Mouse (Mus musculus): ENCODE data around the gene Htra2. TPM values are rescaled to one million over a fixed set of nuclear protein-coding genes. Genes with fewer than 3 reads are reported as not detected.

The Htra2 gene
- polyA plus RNA-seq, 1 experiment from 2014 or later = 28.7 TPM

DNA sequence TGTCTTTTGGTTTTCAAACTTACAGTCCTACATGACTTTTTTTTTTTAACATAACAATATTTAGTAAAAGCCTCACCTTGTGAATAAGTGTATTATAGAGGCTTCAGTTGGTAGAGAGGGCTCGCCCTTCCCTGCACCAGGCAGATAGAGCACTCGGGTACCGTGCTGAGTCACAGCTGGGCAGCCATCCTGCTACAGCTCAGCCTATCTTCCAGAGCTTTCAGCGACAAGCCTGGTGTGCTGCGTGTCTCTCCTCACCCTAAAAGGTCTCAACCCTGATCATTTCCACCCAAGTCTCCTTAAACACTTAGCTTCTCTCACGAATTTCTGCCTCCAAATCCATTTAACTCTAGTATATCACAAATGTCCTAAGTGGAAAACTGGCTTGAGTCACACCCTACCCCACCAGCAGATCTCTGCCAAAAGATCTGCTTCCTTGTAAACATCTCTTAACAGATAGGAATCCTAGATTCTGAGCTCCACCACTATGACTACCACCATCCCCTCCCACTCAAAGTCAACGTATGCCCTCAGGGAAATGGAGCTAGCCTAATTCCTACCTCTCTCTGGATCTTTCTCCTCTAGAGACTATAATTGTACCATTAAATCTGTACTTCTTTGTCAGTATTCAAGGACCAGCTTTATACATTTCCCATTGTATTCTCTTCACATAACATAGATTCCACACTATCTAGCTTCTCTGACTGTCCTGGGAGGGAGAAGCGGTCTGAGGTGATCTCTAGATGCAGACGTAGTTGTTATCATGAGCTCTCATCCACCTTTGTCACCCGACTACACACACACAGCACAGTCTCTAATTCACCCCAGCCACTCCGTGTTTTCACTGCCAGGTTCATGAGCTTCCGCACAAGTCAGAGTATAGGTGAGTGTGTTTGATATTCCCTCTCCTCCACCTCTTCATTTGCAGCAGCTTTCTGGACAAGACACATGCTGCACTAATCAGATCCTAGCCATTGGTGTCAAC, 40.3 kb downstream of the Htra2 start:
- no peak for ATAC-seq (ENCODE audit: insufficient number of reproducible peaks, low FRiP score, low TSS enrichment, low read depth)
- Histone ChIP-seq H3K9ac (ENCODE audit: low read length) (no peak overlapping the region), H3K36me3 (ENCODE audit: control insufficient read depth, insufficient read depth, low read length) (no peaks in the 10 kb centered on the region), H3K27ac (replicated peaks; ENCODE audit: low read depth, low read length) (no peak overlapping the region), H3K4me2 (ENCODE audit: low read depth, severe bottlenecking) (no peak overlapping the region), H3K27me3 (ENCODE audit: control insufficient read depth, insufficient read depth, low read length) (no peaks in the 10 kb centered on the region), H3K4me1 (ENCODE audit: control insufficient read depth, insufficient read depth, low read length) (no peaks in the 10 kb centered on the region), H3K4me3 (ENCODE audit: low read depth, low read length) (no peak overlapping the region), H3K9me3 (ENCODE audit: control insufficient read depth, low read length) (no peaks in the 10 kb centered on the region)
- no peak for DNase-seq (ENCODE audit: low spot score)
- WGBS = 74% methylated on average over 12 of the region's 12 CpGs

DNA sequence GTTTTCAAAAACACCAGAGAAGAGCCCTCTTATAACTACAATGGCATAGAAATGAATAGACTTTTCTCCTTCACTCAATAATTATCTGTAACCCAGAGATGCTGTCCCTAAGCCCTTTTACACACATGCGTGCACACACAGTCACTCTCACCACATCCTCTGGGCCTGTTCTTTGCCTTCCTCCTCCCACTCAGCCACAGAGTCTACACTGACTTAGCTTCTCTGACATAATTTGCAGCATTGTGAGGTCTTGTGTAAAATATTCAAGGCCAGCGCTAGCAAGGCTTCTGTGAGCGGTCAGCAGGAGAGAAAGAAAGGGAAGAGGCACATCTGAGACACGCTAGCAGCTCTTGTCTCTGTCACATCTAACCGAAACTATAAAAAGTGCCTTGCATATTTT, 41.6 kb downstream of the Htra2 start:
- H3K27ac ChIP-seq (replicated peaks; ENCODE audit: low read depth, low read length) = no peak overlapping the region
- no peak overlapping the region for H3K4me2 ChIP-seq (ENCODE audit: low read depth, severe bottlenecking)
- H3K9ac ChIP-seq (ENCODE audit: low read length) = no peak overlapping the region
- no peaks in the 10 kb centered on the region for H3K9me3 ChIP-seq (ENCODE audit: control insufficient read depth, low read length)
- no peak overlapping the region for H3K4me3 ChIP-seq (ENCODE audit: low read depth, low read length)
- H3K27me3 ChIP-seq (ENCODE audit: control insufficient read depth, insufficient read depth, low read length) = no peaks in the 10 kb centered on the region
- H3K4me1 ChIP-seq (ENCODE audit: control insufficient read depth, insufficient read depth, low read length) = no peaks in the 10 kb centered on the region
- WGBS = 86% methylated on average over 5 of the region's 5 CpGs
- no peaks in the 10 kb centered on the region for H3K36me3 ChIP-seq (ENCODE audit: control insufficient read depth, insufficient read depth, low read length)
- DNase-seq (ENCODE audit: low spot score) = no peak
- no peak for ATAC-seq (ENCODE audit: insufficient number of reproducible peaks, low FRiP score, low TSS enrichment, low read depth)

DNA sequence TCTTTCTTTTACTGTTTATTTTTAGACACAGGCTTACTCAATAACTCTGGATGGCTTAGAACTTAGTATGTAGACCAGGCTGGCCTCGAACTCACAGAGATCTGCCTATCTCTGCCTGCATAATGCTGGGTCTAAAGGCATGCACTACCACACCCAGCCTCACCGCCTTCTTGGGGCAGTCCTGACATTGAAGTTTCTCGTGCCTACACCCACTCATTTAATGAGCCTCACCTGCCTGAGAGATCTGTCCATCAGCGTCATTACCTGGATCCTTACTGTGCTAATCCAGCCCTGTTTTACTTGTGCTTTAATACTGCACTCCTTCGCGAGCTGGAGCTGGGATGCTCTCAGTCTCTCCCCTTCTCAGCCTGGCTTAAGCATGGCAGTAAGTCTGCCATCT, 43.3 kb downstream of the Htra2 start:
- Histone ChIP-seq H3K4me3 (ENCODE audit: low read depth, low read length) (no peak overlapping the region), H3K36me3 (ENCODE audit: control insufficient read depth, insufficient read depth, low read length) (no peaks in the 10 kb centered on the region), H3K4me1 (ENCODE audit: control insufficient read depth, insufficient read depth, low read length) (no peaks in the 10 kb centered on the region), H3K9ac (ENCODE audit: low read length) (no peak overlapping the region), H3K4me2 (ENCODE audit: low read depth, severe bottlenecking) (no peak overlapping the region), H3K9me3 (ENCODE audit: control insufficient read depth, low read length) (no peaks in the 10 kb centered on the region), H3K27me3 (ENCODE audit: control insufficient read depth, insufficient read depth, low read length) (no peaks in the 10 kb centered on the region), H3K27ac (replicated peaks; ENCODE audit: low read depth, low read length) (no peak overlapping the region)
- DNase-seq (ENCODE audit: low spot score) (no peak), ATAC-seq (ENCODE audit: insufficient number of reproducible peaks, low FRiP score, low TSS enrichment, low read depth) (no peak)
- 80% methylated on average over 6 of the region's 6 CpGs for WGBS

DNA sequence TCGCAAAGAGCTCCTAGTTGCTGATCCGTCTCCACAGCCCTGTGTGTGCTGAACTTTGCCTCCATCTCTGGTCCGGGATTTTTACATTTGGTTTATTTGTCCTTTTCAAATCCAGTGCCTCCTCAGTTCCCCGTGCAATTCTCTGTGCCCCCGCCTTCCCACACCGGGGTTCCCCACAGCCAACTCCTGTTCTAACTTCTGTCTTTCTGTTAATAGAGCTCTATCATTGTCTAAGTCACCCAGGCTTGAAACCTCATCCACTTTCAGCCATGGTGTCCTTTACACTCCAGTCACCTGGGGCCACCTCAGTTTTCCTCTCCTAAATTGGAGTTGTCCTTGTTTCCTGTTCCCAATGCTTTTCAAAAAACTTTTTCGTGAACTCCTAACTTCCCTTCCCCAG, 43.8 kb downstream of the Htra2 start:
- Histone ChIP-seq H3K27me3 (ENCODE audit: control insufficient read depth, insufficient read depth, low read length) (no peaks in the 10 kb centered on the region), H3K4me3 (ENCODE audit: low read depth, low read length) (no peak overlapping the region), H3K27ac (replicated peaks; ENCODE audit: low read depth, low read length) (no peak overlapping the region), H3K9me3 (ENCODE audit: control insufficient read depth, low read length) (no peaks in the 10 kb centered on the region), H3K4me1 (ENCODE audit: control insufficient read depth, insufficient read depth, low read length) (no peaks in the 10 kb centered on the region), H3K4me2 (ENCODE audit: low read depth, severe bottlenecking) (no peak overlapping the region), H3K9ac (ENCODE audit: low read length) (no peak overlapping the region), H3K36me3 (ENCODE audit: control insufficient read depth, insufficient read depth, low read length) (no peaks in the 10 kb centered on the region)
- WGBS = 91% methylated on average over 7 of the region's 7 CpGs
- no peak for ATAC-seq (ENCODE audit: insufficient number of reproducible peaks, low FRiP score, low TSS enrichment, low read depth)
- no peak for DNase-seq (ENCODE audit: low spot score)

DNA sequence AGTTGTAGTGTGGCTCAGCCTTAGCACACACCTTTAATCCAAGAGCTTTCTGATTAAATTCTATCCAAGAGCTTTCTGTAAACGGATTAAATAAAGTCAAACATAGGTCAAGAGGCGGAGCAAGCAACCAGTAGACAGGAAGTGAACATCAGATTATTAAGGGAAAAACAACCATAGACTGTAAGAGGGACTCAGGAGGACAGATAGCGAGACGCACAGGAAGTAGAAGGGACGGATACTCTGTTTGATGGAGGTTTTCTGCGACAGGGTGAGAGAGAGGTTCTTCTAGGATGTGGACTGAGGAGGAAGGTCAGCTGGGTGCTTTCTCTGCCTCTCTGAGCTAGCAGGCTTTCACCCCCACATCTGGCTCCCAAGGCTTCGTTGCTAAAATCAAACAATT, 45.1 kb downstream of the Htra2 start:
- Histone ChIP-seq H3K9ac (ENCODE audit: low read length) (no peak overlapping the region), H3K27me3 (ENCODE audit: control insufficient read depth, insufficient read depth, low read length) (no peaks in the 10 kb centered on the region), H3K27ac (replicated peaks; ENCODE audit: low read depth, low read length) (no peak overlapping the region), H3K36me3 (ENCODE audit: control insufficient read depth, insufficient read depth, low read length) (no peaks in the 10 kb centered on the region), H3K9me3 (ENCODE audit: control insufficient read depth, low read length) (no peaks in the 10 kb centered on the region), H3K4me3 (ENCODE audit: low read depth, low read length) (no peak overlapping the region), H3K4me1 (ENCODE audit: control insufficient read depth, insufficient read depth, low read length) (no peaks in the 10 kb centered on the region), H3K4me2 (ENCODE audit: low read depth, severe bottlenecking) (no peak overlapping the region)
- ATAC-seq (ENCODE audit: insufficient number of reproducible peaks, low FRiP score, low TSS enrichment, low read depth) (no peak), DNase-seq (ENCODE audit: low spot score) (no peak)
- WGBS = 72% methylated on average over 7 of the region's 7 CpGs

DNA sequence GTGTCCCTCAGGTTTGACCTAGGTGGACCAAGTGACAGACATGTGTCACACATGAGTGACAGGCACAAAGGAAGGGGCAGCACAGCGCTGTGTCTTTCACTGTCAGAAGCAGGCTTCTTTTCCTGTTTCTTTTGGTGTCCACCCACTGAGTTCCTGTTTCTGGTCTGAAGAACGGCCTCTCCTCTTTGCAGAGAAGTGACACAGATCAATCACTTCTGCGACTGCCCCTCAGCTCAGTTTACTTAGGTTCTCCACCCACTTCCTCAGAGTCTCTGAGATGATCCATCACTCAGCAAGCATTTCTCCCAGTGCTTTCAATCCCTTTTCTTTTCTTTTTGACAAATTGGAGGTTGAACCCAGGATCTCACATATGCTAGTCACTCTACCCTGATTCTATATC, 46.4 kb downstream of the Htra2 start:
- H3K4me3 ChIP-seq (ENCODE audit: low read depth, low read length) = no peak overlapping the region
- 42% methylated on average over 3 of the region's 3 CpGs for WGBS
- DNase-seq (ENCODE audit: low spot score) (no peak), ATAC-seq (ENCODE audit: insufficient number of reproducible peaks, low FRiP score, low TSS enrichment, low read depth) (no peak)
- no peaks in the 10 kb centered on the region for H3K27me3 ChIP-seq (ENCODE audit: control insufficient read depth, insufficient read depth, low read length)
- H3K36me3 ChIP-seq (ENCODE audit: control insufficient read depth, insufficient read depth, low read length) = no peaks in the 10 kb centered on the region
- H3K9ac ChIP-seq (ENCODE audit: low read length) = no peak overlapping the region
- no peaks in the 10 kb centered on the region for H3K9me3 ChIP-seq (ENCODE audit: control insufficient read depth, low read length)
- no peaks in the 10 kb centered on the region for H3K4me1 ChIP-seq (ENCODE audit: control insufficient read depth, insufficient read depth, low read length)
- H3K27ac ChIP-seq (replicated peaks; ENCODE audit: low read depth, low read length) = no peak overlapping the region
- no peak overlapping the region for H3K4me2 ChIP-seq (ENCODE audit: low read depth, severe bottlenecking)

DNA sequence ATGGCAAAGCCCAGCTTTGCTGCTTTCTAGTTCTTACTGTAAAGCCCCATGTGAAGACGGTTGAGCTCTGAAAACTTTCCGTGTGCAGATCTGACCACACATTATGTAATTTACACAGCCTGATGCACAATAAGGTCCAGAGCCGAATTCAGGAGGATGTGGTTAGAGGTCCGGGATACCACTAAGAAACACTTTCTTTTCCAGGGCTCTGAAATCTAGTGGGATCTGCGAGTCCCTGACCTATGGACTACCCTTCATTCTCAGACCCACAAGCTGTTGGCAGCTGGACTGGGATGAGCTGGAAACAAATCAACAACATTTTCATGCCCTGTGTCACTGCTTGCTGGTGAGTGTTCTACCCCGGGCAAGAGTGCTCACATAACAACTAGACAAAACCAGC, 49.0 kb downstream of the Htra2 start:
- Histone ChIP-seq H3K9me3 (ENCODE audit: control insufficient read depth, low read length) (no peaks in the 10 kb centered on the region), H3K27ac (replicated peaks; ENCODE audit: low read depth, low read length) (no peak overlapping the region), H3K27me3 (ENCODE audit: control insufficient read depth, insufficient read depth, low read length) (no peaks in the 10 kb centered on the region), H3K36me3 (ENCODE audit: control insufficient read depth, insufficient read depth, low read length) (no peaks in the 10 kb centered on the region), H3K4me1 (ENCODE audit: control insufficient read depth, insufficient read depth, low read length) (no peaks in the 10 kb centered on the region), H3K4me3 (ENCODE audit: low read depth, low read length) (no peak overlapping the region), H3K4me2 (ENCODE audit: low read depth, severe bottlenecking) (no peak overlapping the region), H3K9ac (ENCODE audit: low read length) (no peak overlapping the region)
- WGBS = 88% methylated on average over 6 of the region's 6 CpGs
- DNase-seq (ENCODE audit: low spot score) (no peak), ATAC-seq (ENCODE audit: insufficient number of reproducible peaks, low FRiP score, low TSS enrichment, low read depth) (no peak)

DNA sequence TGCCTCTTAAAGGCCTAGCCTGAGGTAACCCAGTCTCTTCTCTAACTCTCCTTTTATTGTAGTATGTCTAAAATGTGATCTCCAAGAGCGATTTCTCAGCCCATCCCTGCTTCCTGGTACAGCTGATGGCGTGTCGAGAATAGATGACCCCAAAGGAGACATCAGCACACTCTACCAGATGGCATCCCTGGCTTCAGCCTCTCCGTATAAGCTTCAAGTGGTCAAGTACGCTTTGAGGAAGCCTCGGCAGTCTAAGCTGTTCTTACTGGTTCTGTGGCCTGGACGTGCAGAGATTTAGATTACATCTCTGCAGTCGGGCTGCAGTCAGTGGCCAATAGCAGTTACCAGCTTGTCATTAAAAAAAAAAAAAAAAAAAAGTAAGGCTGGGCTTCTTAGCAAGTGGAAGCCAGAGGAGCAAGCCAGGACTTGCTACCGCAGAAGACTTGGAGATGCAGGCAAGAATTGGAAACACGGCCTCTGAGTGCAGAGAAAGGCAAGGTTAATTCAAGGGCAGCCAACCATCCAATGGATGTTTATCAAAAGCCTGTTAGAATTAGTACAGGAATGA, 49.5 kb downstream of the Htra2 start:
- H3K27me3 ChIP-seq (ENCODE audit: control insufficient read depth, insufficient read depth, low read length) = no peaks in the 10 kb centered on the region
- no peak for ATAC-seq (ENCODE audit: insufficient number of reproducible peaks, low FRiP score, low TSS enrichment, low read depth)
- WGBS = 73% methylated on average over 10 of the region's 10 CpGs
- H3K4me1 ChIP-seq (ENCODE audit: control insufficient read depth, insufficient read depth, low read length) = no peaks in the 10 kb centered on the region
- H3K27ac ChIP-seq (replicated peaks; ENCODE audit: low read depth, low read length) = no peak overlapping the region
- H3K9me3 ChIP-seq (ENCODE audit: control insufficient read depth, low read length) = no peaks in the 10 kb centered on the region
- H3K4me3 ChIP-seq (ENCODE audit: low read depth, low read length) = no peak overlapping the region
- no peak for DNase-seq (ENCODE audit: low spot score)
- no peak overlapping the region for H3K4me2 ChIP-seq (ENCODE audit: low read depth, severe bottlenecking)
- H3K36me3 ChIP-seq (ENCODE audit: control insufficient read depth, insufficient read depth, low read length) = no peaks in the 10 kb centered on the region
- H3K9ac ChIP-seq (ENCODE audit: low read length) = no peak overlapping the region
